Mouse (Mus musculus) spleen, adult 2 months (tissue): ENCODE measurements around the gene Washc1.

Experiments
- CTCF ChIP-seq: fragments of 200-500 bp; IDR thresholded peaks from 2 replicates; pipeline ENCODE4 v1.5.1; 2011; ENCODE audit warnings: mild to moderate bottlenecking, inconsistent platforms; ENCODE audit not compliant: insufficient read depth, insufficient read length, insufficient replicate concordance; ENCODE audit errors: extremely low read depth
- POLR2A ChIP-seq: fragments of 200-500 bp; IDR thresholded peaks from 2 replicates; pipeline ENCODE4 v1.6.1; 2011; ENCODE audit warnings: low read depth, low read length, inconsistent platforms

- TF ChIP-seq CTCF (no peak), POLR2A (no peak)
Measured at GRCm38 (mm10) chr17:66092664-66093063, 18.7 kb upstream of the Washc1 start.
